Mouse (Mus musculus): ENCODE data around the gene Olfr104-ps. TPM values are rescaled to one million over a fixed set of nuclear protein-coding genes. Genes with fewer than 3 reads are reported as not detected.

The Olfr104-ps gene
- polyA plus RNA-seq, 1 experiment from 2014 or later, result not detected

Other genes with a start within 250 kb of the Olfr104-ps start
- not detected in 2 replicates for gene Olfr92, start 239.5 kb upstream of the Olfr104-ps start, polyA plus RNA-seq (2014; fragmentation: Nextera tagmentation; extraction: Ambion mirVana)
- not detected in 2 replicates for gene Olfr93, start 198.1 kb upstream of the Olfr104-ps start, polyA plus RNA-seq (2014; fragmentation: Nextera tagmentation; extraction: Ambion mirVana)
- not detected in 2 replicates for gene Ubd, start 165.7 kb upstream of the Olfr104-ps start, polyA plus RNA-seq (2014; fragmentation: Nextera tagmentation; extraction: Ambion mirVana)
- not detected in 2 replicates for gene Olfr94, start 158.6 kb upstream of the Olfr104-ps start, polyA plus RNA-seq (2014; fragmentation: Nextera tagmentation; extraction: Ambion mirVana)
- not detected in 2 replicates for gene Olfr95, start 146.5 kb upstream of the Olfr104-ps start, polyA plus RNA-seq (2014; fragmentation: Nextera tagmentation; extraction: Ambion mirVana)
- not detected in 2 replicates for gene Olfr96, start 139.4 kb upstream of the Olfr104-ps start, polyA plus RNA-seq (2014; fragmentation: Nextera tagmentation; extraction: Ambion mirVana)
- not detected in 2 replicates for gene Olfr97, start 122.3 kb upstream of the Olfr104-ps start, polyA plus RNA-seq (2014; fragmentation: Nextera tagmentation; extraction: Ambion mirVana)
- not detected in 2 replicates for gene Olfr98, start 95.8 kb upstream of the Olfr104-ps start, polyA plus RNA-seq (2014; fragmentation: Nextera tagmentation; extraction: Ambion mirVana)
- gene H2-M3, start 89.4 kb upstream of the Olfr104-ps start, polyA plus RNA-seq (2014; fragmentation: Nextera tagmentation; extraction: Ambion mirVana), result 4.6 and 5.4 TPM in 2 replicates
- not detected in 2 replicates for gene Olfr99, start 76.1 kb upstream of the Olfr104-ps start, polyA plus RNA-seq (2014; fragmentation: Nextera tagmentation; extraction: Ambion mirVana)
- gene Olfr101, start 55.3 kb upstream of the Olfr104-ps start, polyA plus RNA-seq (2014; fragmentation: Nextera tagmentation; extraction: Ambion mirVana), result not detected in 2 replicates
- not detected in 2 replicates for gene Olfr102, start 42.5 kb upstream of the Olfr104-ps start, polyA plus RNA-seq (2014; fragmentation: Nextera tagmentation; extraction: Ambion mirVana)
- gene Olfr103, start 19.9 kb upstream of the Olfr104-ps start, polyA plus RNA-seq (2014; fragmentation: Nextera tagmentation; extraction: Ambion mirVana), result not detected in 2 replicates
- not detected in 2 replicates for gene Olfr105-ps, start 19.5 kb downstream of the Olfr104-ps start, polyA plus RNA-seq (2014; fragmentation: Nextera tagmentation; extraction: Ambion mirVana)
- gene Olfr106-ps, start 30.8 kb downstream of the Olfr104-ps start, polyA plus RNA-seq (2014; fragmentation: Nextera tagmentation; extraction: Ambion mirVana), result not detected in 2 replicates
- gene Olfr107, start 39.6 kb downstream of the Olfr104-ps start, polyA plus RNA-seq (2014; fragmentation: Nextera tagmentation; extraction: Ambion mirVana), result not detected in 2 replicates
- not detected in 2 replicates for gene Olfr108, start 85.9 kb downstream of the Olfr104-ps start, polyA plus RNA-seq (2014; fragmentation: Nextera tagmentation; extraction: Ambion mirVana)
- not detected in 2 replicates for gene Olfr109, start 99.3 kb downstream of the Olfr104-ps start, polyA plus RNA-seq (2014; fragmentation: Nextera tagmentation; extraction: Ambion mirVana)
- not detected in 2 replicates for gene H2-M2, start 124.0 kb downstream of the Olfr104-ps start, polyA plus RNA-seq (2014; fragmentation: Nextera tagmentation; extraction: Ambion mirVana)
- not detected in 2 replicates for gene Olfr110, start 132.9 kb downstream of the Olfr104-ps start, polyA plus RNA-seq (2014; fragmentation: Nextera tagmentation; extraction: Ambion mirVana)
- gene Olfr111, start 148.4 kb downstream of the Olfr104-ps start, polyA plus RNA-seq (2014; fragmentation: Nextera tagmentation; extraction: Ambion mirVana), result not detected in 2 replicates
- not detected in 2 replicates for gene Olfr112, start 209.9 kb downstream of the Olfr104-ps start, polyA plus RNA-seq (2014; fragmentation: Nextera tagmentation; extraction: Ambion mirVana)
- gene Olfr113, start 218.1 kb downstream of the Olfr104-ps start, polyA plus RNA-seq (2014; fragmentation: Nextera tagmentation; extraction: Ambion mirVana), result not detected in 2 replicates
- not detected in 2 replicates for gene Olfr114, start 233.2 kb downstream of the Olfr104-ps start, polyA plus RNA-seq (2014; fragmentation: Nextera tagmentation; extraction: Ambion mirVana)

Measured in intestine, embryonic 14.5 days (tissue).